Mouse (Mus musculus) lung, postnatal 0 days (tissue): ENCODE measurements around the gene Abca7. TPM values are rescaled to one million over a fixed set of nuclear protein-coding genes. Genes with fewer than 3 reads are reported as not detected.

Experiments used
- ATAC-seq: fragments of 200-750 bp; cut with Nextera tagmentation; 2 replicates; pipeline ENCODE4 v1.8.0; 2017; ENCODE audit warnings: moderate library complexity
- DNase-seq: peaks from one replicate; pipeline ENCODE4 v3.0.0-alpha.2; 2016; ENCODE audit warnings: low spot score
- H3K27ac ChIP-seq: fragments of 300-500 bp; sonication (generic); 2 replicates; pipeline ENCODE4 v1.5.1; 2014; ENCODE audit warnings: antibody characterized with exemption, mild to moderate bottlenecking, low read length, mixed read lengths
- H3K27me3 ChIP-seq: fragments of 300-500 bp; sonication (generic); replicated peaks from 2 replicates; pipeline ENCODE4 v1.6.1; 2014; ENCODE audit warnings: low read length, mixed read lengths; ENCODE audit not compliant: insufficient read depth
- H3K36me3 ChIP-seq: fragments of 300-500 bp; sonication (generic); 2 replicates; pipeline ENCODE4 v1.6.1; 2014; ENCODE audit warnings: low read length, mixed read lengths; ENCODE audit not compliant: insufficient read depth
- H3K4me1 ChIP-seq: fragments of 300-500 bp; sonication (generic); 2 replicates; pipeline ENCODE4 v1.6.1; 2014; ENCODE audit warnings: antibody characterized with exemption, low read depth, low read length, mixed read lengths; ENCODE audit not compliant: insufficient read depth
- H3K4me2 ChIP-seq: fragments of 300-500 bp; sonication (generic); replicated peaks from 2 replicates; pipeline ENCODE4 v1.6.1; 2014; ENCODE audit warnings: low read depth, mild to moderate bottlenecking, low read length, moderate library complexity, mixed read lengths
- H3K4me3 ChIP-seq: fragments of 300-500 bp; sonication (generic); 2 replicates; pipeline ENCODE4 v1.5.1; 2014; ENCODE audit warnings: low read depth, low read length
- H3K9ac ChIP-seq: fragments of 300-500 bp; sonication (generic); replicated peaks from 2 replicates; pipeline ENCODE4 v1.6.1; 2014; ENCODE audit warnings: low read depth, mild to moderate bottlenecking
- H3K9me3 ChIP-seq: fragments of 300-500 bp; sonication (generic); 2 replicates; pipeline ENCODE4 v1.6.1; 2016; ENCODE audit warnings: low read length, mixed read lengths
- CTCF ChIP-seq: IDR thresholded peaks from 2 replicates; pipeline ENCODE4 v1.5.1; 2016; ENCODE audit warnings: antibody characterized with exemption, mild to moderate bottlenecking
- EP300 ChIP-seq: IDR thresholded peaks from 2 replicates; pipeline ENCODE4 v1.6.1; 2016; ENCODE audit warnings: antibody characterized with exemption, mild to moderate bottlenecking, control low read depth
- WGBS: fragments of 180-500 bp; shearing (Covaris S2); extraction: QIAGEN DNeasy Blood & Tissue Kit; methylation state at CpG from one replicate; pipeline ENCODE4 v1.1.7; 2014; 5-methylcytosine and 5-hydroxymethylcytosine counted together
- polyA plus RNA-seq: library from polyadenylated mRNA; unstranded; fragments of >200 nt; fragmentation: Nextera tagmentation; extraction: Ambion mirVana; gene quantifications from 2 replicates; pipeline ENCODE4 v1.2.1, GENCODE M21; 2015

The Abca7 gene
- polyA plus RNA-seq, 1 experiment from 2014 or later, result 5.5 TPM

- peak overlapping the region; percentile 78 for H3K4me2 ChIP-seq
- ATAC-seq (no peak), DNase-seq (peak; percentile 88)
- H3K36me3 ChIP-seq, result no peaks in the 10 kb centered on the region
- TF ChIP-seq CTCF (no peak), EP300 (peak; percentile 41; the same call in 1 of the 2 replicates)
- H3K27me3 ChIP-seq, result no peaks in the 10 kb centered on the region
- H3K4me3 ChIP-seq, result peak overlapping the region; percentile 73
- 2% methylated on average over 35 of the region's 35 CpGs for whole genome bisulfite sequencing
- H3K9me3 ChIP-seq, result no peaks in the 10 kb centered on the region
- peak overlapping the region; percentile 62 for H3K9ac ChIP-seq
- H3K4me1 ChIP-seq, result peaks cover 25% of the 10 kb centered on the region
- peak overlapping the region; percentile 99 for H3K27ac ChIP-seq
These were observed 10.7 kb upstream of the Abca7 start for GRCm38 (mm10) chr10:79985334-79986231.

DNA sequence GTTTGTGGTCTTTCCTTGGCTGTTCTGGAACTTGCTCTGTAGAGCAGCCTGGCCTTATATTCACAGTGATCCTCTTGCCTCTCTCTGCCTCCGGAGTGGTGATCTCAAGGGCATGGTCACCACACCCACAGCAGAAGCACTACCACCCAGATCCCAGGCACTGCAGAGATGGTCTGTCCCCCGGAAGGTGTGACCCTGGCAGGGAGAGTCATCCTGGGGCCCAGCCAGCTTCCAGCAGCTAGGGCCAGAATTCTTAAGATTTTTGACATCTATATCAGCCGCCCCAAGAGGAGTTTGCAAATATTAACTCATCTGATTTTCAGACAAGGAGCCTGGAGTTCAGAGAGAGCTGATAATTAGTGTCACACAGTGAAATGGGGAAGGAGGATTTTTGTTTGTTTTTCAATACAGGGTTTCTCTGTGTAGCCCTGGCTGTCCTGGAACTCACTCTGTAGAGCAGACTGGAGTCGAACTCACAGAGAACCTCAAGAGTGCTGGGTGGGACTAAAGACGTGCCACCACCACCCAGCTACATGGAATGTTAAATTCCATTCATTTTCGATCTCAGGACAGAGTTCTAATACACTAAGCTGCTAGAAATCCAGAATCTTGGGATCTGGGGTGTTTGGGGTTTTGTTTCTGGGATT, 9.9 kb upstream of the Abca7 start:
- WGBS, result 12% methylated on average over 6 of the region's 6 CpGs
- Histone ChIP-seq H3K9me3 (no peaks in the 10 kb centered on the region), H3K9ac (peak overlapping the region; percentile 62; the same call in 1 of the 2 replicates), H3K4me2 (peak overlapping the region; percentile 78), H3K4me3 (0 out of 2 replicates have a peak overlapping the region, but pooled peaks have one; percentile 73), H3K4me1 (peaks cover 32% of the 10 kb centered on the region), H3K36me3 (0 out of 2 replicates have a peak, but pooled peaks cover 4% of the 10 kb centered on the region), H3K27ac (peak overlapping the region; percentile 99), H3K27me3 (no peaks in the 10 kb centered on the region)
- TF ChIP-seq CTCF (no peak), EP300 (peak; percentile 58; the same call in 1 of the 2 replicates)
- ATAC-seq, result peak; percentile 5
- DNase-seq, result peak; percentile 87

GRCm38 (mm10) chr10:79986963-79987362, 9.3 kb upstream of the Abca7 start:
- Histone ChIP-seq H3K9me3 (no peaks in the 10 kb centered on the region), H3K4me1 (peaks cover 32% of the 10 kb centered on the region), H3K4me2 (peak overlapping the region; percentile 82), H3K9ac (0 out of 2 replicates have a peak overlapping the region, but pooled peaks have one; percentile 0), H3K27me3 (no peaks in the 10 kb centered on the region), H3K4me3 (0 out of 2 replicates have a peak overlapping the region, but pooled peaks have one; percentile 82), H3K36me3 (peaks cover 10% of the 10 kb centered on the region; the same call in 1 of the 2 replicates), H3K27ac (peak overlapping the region; percentile 99)
- peak; percentile 80 for TF ChIP-seq EP300
- TF ChIP-seq CTCF, result peak; percentile 95
- DNase-seq (peak; percentile 98), ATAC-seq (peak; percentile 32)
- WGBS, result 2% methylated on average over 11 of the region's 11 CpGs

DNA sequence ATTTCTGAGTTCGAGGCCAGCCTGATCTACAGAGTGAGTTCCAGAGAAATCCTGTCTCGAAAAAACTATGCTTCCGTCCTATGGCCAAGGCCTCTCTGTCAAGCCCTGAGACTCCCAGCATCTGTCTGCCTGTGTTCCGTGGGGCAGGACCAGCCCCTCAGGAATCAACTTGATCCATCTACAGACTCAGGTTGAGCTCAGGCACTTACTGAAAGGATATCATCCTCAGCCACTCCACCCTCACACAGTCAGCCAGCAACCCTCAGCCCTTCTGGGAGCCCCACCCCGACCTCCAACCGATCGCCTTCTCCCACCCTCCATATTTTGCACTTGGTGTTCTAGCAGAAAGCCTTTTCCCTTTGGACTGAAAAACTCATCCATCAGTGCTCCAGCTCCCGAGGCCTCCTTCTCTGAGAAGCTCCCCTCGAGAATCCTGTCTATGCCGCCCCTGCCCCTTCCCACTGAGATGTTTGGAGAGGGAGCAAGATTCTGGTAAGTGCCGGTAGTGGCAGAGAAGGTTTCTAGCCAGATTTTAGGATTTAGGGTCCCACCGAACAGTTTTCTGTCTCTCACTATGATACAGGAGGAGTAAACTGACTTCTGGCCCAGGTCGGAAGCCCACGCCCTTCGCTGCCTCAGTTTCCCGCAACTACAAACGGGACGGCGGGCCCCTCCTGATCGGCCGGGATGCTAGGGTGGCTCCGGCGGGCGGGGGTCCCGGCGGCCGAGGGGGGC, 8.4 kb upstream of the Abca7 start:
- H3K9me3 ChIP-seq, result no peaks in the 10 kb centered on the region
- H3K27ac ChIP-seq, result peak overlapping the region; percentile 99
- no peaks in the 10 kb centered on the region for H3K27me3 ChIP-seq
- H3K4me1 ChIP-seq, result peaks cover 28% of the 10 kb centered on the region
- H3K9ac ChIP-seq, result peak overlapping the region; percentile 95
- peak; percentile 36 for DNase-seq
- peaks cover 20% of the 10 kb centered on the region for H3K36me3 ChIP-seq
- H3K4me2 ChIP-seq, result peak overlapping the region; percentile 82
- peak overlapping the region; percentile 82 for H3K4me3 ChIP-seq
- ATAC-seq, result no peak
- no peak for TF ChIP-seq CTCF
- TF ChIP-seq EP300, result no peak
- 7% methylated on average over 27 of the region's 27 CpGs for WGBS

- peak within 1 kb of the TSS; percentile 82 for H3K4me2 ChIP-seq
- DNase-seq, result peak; percentile 87
- peak; percentile 13 for ATAC-seq
These were observed 7.6 kb upstream of the Abca7 start, which contains the start of gene Cnn2 for GRCm38 (mm10) chr10:79988506-79989271. TSS of gene Cnn2 (plus strand) at chr10:79988584.

More at GRCm38 (mm10) chr10:79988506-79989271, 7.6 kb upstream of the Abca7 start, which contains the start of gene Cnn2:
- under 1% methylated on average over 51 of the region's 59 CpGs for WGBS
- Histone ChIP-seq H3K27ac (peak within 1 kb of the TSS; percentile 99), H3K27me3 (no peaks in the 10 kb centered on the region), H3K4me1 (peaks cover 21% of the 10 kb centered on the region; the same call in 1 of the 2 replicates), H3K4me3 (peak within 1 kb of the TSS; percentile 82), H3K36me3 (peaks cover 27% of the 10 kb centered on the region), H3K9ac (peak within 1 kb of the TSS; percentile 95), H3K9me3 (no peaks in the 10 kb centered on the region)
- no peak for TF ChIP-seq CTCF
- TF ChIP-seq EP300, result peak; percentile 76; the same call in 1 of the 2 replicates
